ENCODE assay signal across 19 mouse cellular contexts in the genomic region with DNA sequence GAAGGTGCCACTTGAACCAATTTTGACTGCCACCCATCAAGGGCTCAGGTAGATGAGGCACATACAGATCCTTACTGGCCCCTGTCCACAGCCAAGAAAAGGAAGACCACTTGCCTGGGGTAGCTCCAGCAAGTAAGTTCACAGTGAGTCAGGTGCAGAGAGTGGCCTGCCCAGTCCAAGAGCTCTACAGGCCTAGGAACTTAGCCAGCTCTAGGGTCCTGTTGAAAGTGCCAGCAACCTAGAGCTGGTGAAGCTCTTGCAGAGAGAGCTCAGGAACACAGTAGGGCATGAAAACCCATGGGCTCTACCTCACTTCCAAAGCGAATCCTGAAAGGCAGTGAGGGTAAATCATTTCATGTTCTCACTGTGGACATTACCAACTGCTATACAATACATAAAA. TPM values are rescaled to one million over a fixed set of nuclear protein-coding genes. Genes with fewer than 3 reads are reported as not detected.
DNase-seq lines count a peak whose midpoint lies in the region; ATAC-seq and TF ChIP-seq lines count a peak whose summit lies in the region.
"Had no signal": no experiment of that assay in that cellular context is flagged by ENCODE, and none has a peak within 500 bp of the region (broad histone marks: within the 10 kb centered on the region; RNA-seq: fewer than 3 reads in every experiment).

No protein-coding gene starts in this region.

- DNase-seq in heart, adult 11 months: peak; percentile 89
- DNase-seq in heart, postnatal 4 days: no peak
- DNase-seq in layer of hippocampus, adult 2 months (ENCODE audit: low spot score in 2 of 2): no peak
- DNase-seq in layer of hippocampus, adult 11-12 months (ENCODE audit: low spot score): no peak
- no peak for DNase-seq in cerebellum, postnatal 14 days
- DNase-seq: adrenal gland, adult 2 months; adrenal gland, postnatal 25 days; cerebellum, adult 18-20 months; cerebellum, adult 9-11 months; gastrocnemius, postnatal 25 days; kidney, adult 18-20 months had no signal

- H3K9me3 ChIP-seq in heart, embryonic 15.5 days (replicated peaks): no peaks in the 10 kb centered on the region
- no peaks in the 10 kb centered on the region for H3K9me3 ChIP-seq in heart, embryonic 11.5 days (replicated peaks; ENCODE audit: control insufficient read depth, low read length)
- H3K9me3 ChIP-seq: embryonic facial prominence, embryonic 10.5 days; forebrain, embryonic 15.5 days; heart, embryonic 13.5 days; hindbrain, embryonic 13.5 days; kidney, embryonic 15.5 days had no signal

- ATAC-seq in heart, embryonic 15.5 days (replicated peaks; ENCODE audit: insufficient number of reproducible peaks, insufficient read depth, low FRiP score, low read depth): no peak
- no peak for ATAC-seq in heart, embryonic 11.5 days (replicated peaks; ENCODE audit: insufficient number of reproducible peaks, low FRiP score, low TSS enrichment)
- ATAC-seq: forebrain, embryonic 15.5 days; hindbrain, postnatal 0 days had no signal

- H3K4me2 ChIP-seq in heart, embryonic 15.5 days: no peak overlapping the region
- no peak overlapping the region for H3K4me2 ChIP-seq in heart, embryonic 11.5 days
- H3K4me2 ChIP-seq: forebrain, embryonic 15.5 days; hindbrain, embryonic 13.5 days; kidney, embryonic 15.5 days had no signal

- 96% methylated on average over 1 of the region's 1 CpGs for WGBS in heart, embryonic 15.5 days
- 89% methylated on average over 1 of the region's 1 CpGs for WGBS in heart, embryonic 11.5 days (ENCODE audit: insufficient replicate concordance)

- no peak for TF ChIP-seq CTCF in layer of hippocampus, adult 2 months (conservative IDR thresholded peaks at IDR 0.05)

- peaks cover 42% of the 10 kb centered on the region for H3K4me1 ChIP-seq in heart, embryonic 15.5 days (replicated peaks)
- peaks cover 25% of the 10 kb centered on the region for H3K4me1 ChIP-seq in heart, embryonic 11.5 days (ENCODE audit: control insufficient read depth, insufficient read depth, low read length)

- no peaks in the 10 kb centered on the region for H3K27me3 ChIP-seq in heart, embryonic 15.5 days
- H3K27me3 ChIP-seq in heart, embryonic 11.5 days (ENCODE audit: control insufficient read depth, insufficient read depth, low read length): no peaks in the 10 kb centered on the region
- H3K27me3 ChIP-seq: forebrain, embryonic 15.5 days; heart, embryonic 13.5 days; hindbrain, embryonic 13.5 days; kidney, embryonic 15.5 days had no signal

- H3K9ac ChIP-seq in heart, embryonic 15.5 days: no peak overlapping the region
- H3K9ac ChIP-seq in heart, embryonic 11.5 days (ENCODE audit: low read depth, low read length): no peak overlapping the region
- H3K9ac ChIP-seq: forebrain, embryonic 15.5 days; heart, embryonic 13.5 days; kidney, embryonic 15.5 days had no signal

- peaks cover 5% of the 10 kb centered on the region for H3K36me3 ChIP-seq in heart, embryonic 15.5 days
- peaks cover 2% of the 10 kb centered on the region; the same call in 1 of the 2 replicates for H3K36me3 ChIP-seq in heart, embryonic 11.5 days (ENCODE audit: control insufficient read depth, insufficient read depth, low read length)

- no peak overlapping the region for H3K4me3 ChIP-seq in heart, embryonic 15.5 days
- no peak overlapping the region for H3K4me3 ChIP-seq in heart, embryonic 11.5 days (ENCODE audit: low read depth, low read length)
- no peak overlapping the region for H3K4me3 ChIP-seq in layer of hippocampus, adult 2 months
- H3K4me3 ChIP-seq: embryonic facial prominence, embryonic 10.5 days; forebrain, embryonic 15.5 days; heart, embryonic 13.5 days; hindbrain, embryonic 13.5 days; kidney, embryonic 15.5 days had no signal

- H3K27ac ChIP-seq in heart, embryonic 15.5 days: 0 out of 2 replicates have a peak overlapping the region, but pooled peaks have one; percentile 28
- no peak overlapping the region for H3K27ac ChIP-seq in heart, embryonic 11.5 days (ENCODE audit: low read depth, low read length)
- peak overlapping the region; percentile 61; the same call in 1 of the 2 replicates for H3K27ac ChIP-seq in layer of hippocampus, adult 2 months
- H3K27ac ChIP-seq: embryonic facial prominence, embryonic 10.5 days; forebrain, embryonic 15.5 days; hindbrain, embryonic 13.5 days; hindbrain, postnatal 0 days; kidney, embryonic 15.5 days had no signal

RNA-seq across cellular contexts. Expression of a gene that starts 4.6 kb away (rescaled TPM):
- total RNA-seq in heart, postnatal 4 days (2021): 10 to 100 TPM in 1 of 2 experiments, 1 to 10 TPM in 1; 8.2 to 10.3 TPM
- polyA plus RNA-seq in heart, embryonic 15.5 days (2015; fragmentation: Nextera tagmentation; extraction: Ambion mirVana): 15.7 and 63.4 TPM in 2 replicates
- polyA plus RNA-seq in heart, embryonic 11.5 days (2014; fragmentation: Nextera tagmentation; extraction: Ambion mirVana): 13.4 and 14.2 TPM in 2 replicates
- 10 to 100 TPM; 24.6 to 27.5 TPM for total RNA-seq in layer of hippocampus, adult 2 months (2021)

RNA-seq across cellular contexts. Expression of a gene that starts 4.8 kb away (rescaled TPM):
- 10 to 100 TPM; 95.8 to 96.1 TPM for total RNA-seq in heart, postnatal 4 days (2021)
- polyA plus RNA-seq in heart, embryonic 15.5 days (2015; fragmentation: Nextera tagmentation; extraction: Ambion mirVana): 160 and 165 TPM in 2 replicates
- polyA plus RNA-seq in heart, embryonic 11.5 days (2014; fragmentation: Nextera tagmentation; extraction: Ambion mirVana): 207 and 208 TPM in 2 replicates
- total RNA-seq in layer of hippocampus, adult 2 months (2021): 10 to 100 TPM; 78.6 to 81.1 TPM

RNA-seq across cellular contexts. Expression of a gene that starts 44.7 kb away (rescaled TPM):
- total RNA-seq in heart, postnatal 4 days (2021): 100 to 1,000 TPM; 107 to 112 TPM
- 59.5 and 60.2 TPM in 2 replicates for polyA plus RNA-seq in heart, embryonic 15.5 days (2015; fragmentation: Nextera tagmentation; extraction: Ambion mirVana)
- polyA plus RNA-seq in heart, embryonic 11.5 days (2014; fragmentation: Nextera tagmentation; extraction: Ambion mirVana): 76.9 and 79.6 TPM in 2 replicates
- 10 to 100 TPM; 73.9 to 78.8 TPM for total RNA-seq in layer of hippocampus, adult 2 months (2021)
